Comparison of ENCODE assay signal across 8 mouse cellular contexts in the genomic region with DNA sequence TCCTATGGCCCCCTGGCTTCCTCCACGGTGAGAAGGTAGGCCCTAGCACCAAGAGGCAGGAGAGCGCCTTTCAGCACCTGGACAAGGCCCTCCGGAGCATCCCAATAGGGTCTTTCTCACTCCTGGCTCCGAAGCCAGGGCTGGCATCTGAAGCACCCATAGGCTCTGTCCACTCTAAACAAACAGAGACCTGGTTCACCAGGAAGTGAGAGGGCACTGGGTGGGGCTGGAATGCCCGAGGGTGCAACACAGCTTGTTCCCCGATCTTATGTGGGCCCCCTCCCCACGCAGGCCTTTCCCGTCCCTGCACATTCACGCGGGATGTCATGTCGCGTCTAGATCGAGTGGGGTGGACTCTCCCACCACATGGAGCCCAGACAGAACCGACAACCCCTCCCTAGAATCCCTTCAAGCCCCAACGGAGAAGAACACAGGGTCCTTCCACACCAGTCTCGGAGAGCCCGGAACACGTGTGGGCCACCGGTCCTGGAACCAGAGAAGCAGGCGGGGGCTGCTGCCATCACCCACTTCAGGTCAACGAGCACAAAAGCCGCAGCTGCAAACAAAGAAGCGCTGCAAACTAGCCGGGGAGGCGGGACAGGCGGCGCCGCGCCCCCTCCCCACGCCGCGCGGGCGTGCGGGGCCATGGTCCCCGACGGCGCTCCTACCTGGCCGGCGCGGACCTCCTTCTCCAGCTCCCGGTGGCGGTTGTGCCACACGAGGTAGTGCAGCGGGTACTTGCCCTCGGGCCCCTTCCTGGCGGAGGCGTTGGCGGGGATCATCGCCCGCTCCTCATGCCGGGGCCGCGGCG. TPM values are rescaled to one million over a fixed set of nuclear protein-coding genes. Genes with fewer than 3 reads are reported as not detected.
DNase-seq lines count a peak whose midpoint lies in the region; ATAC-seq and TF ChIP-seq lines count a peak whose summit lies in the region.

No protein-coding gene starts in this region.

- peak overlapping the region; percentile 85 for H3K4me3 ChIP-seq in embryonic facial prominence, embryonic 10.5 days
- peak overlapping the region; percentile 86 for H3K4me3 ChIP-seq in intestine, embryonic 16.5 days (ENCODE audit: low read length)
- peak overlapping the region; percentile 90 for H3K4me3 ChIP-seq in midbrain, postnatal 0 days (ENCODE audit: low read depth, low read length)

- H3K9me3 ChIP-seq in embryonic facial prominence, embryonic 10.5 days: no peaks in the 10 kb centered on the region
- no peaks in the 10 kb centered on the region for H3K9me3 ChIP-seq in intestine, embryonic 16.5 days (ENCODE audit: control insufficient read depth, low read length)
- H3K9me3 ChIP-seq in midbrain, postnatal 0 days (ENCODE audit: low read length): no peaks in the 10 kb centered on the region

- H3K36me3 ChIP-seq in embryonic facial prominence, embryonic 10.5 days (replicated peaks): peaks cover 13% of the 10 kb centered on the region; the same call in 1 of the 2 replicates
- H3K36me3 ChIP-seq in intestine, embryonic 16.5 days (ENCODE audit: control insufficient read depth, insufficient read depth, low read length): no peaks in the 10 kb centered on the region
- no peaks in the 10 kb centered on the region for H3K36me3 ChIP-seq in midbrain, postnatal 0 days (ENCODE audit: insufficient read depth, low read length)

- DNase-seq in gastrocnemius, postnatal 14 days: peak; percentile 23
- no peak for DNase-seq in gastrocnemius, adult 18-20 months (ENCODE audit: low spot score)
- DNase-seq in CD4-positive helper T cell, adult 2 months (ENCODE audit: low read depth, low spot score): peak; percentile 36
- DNase-seq in embryonic facial prominence, embryonic 10.5 days (ENCODE audit: low spot score): peak; percentile 59
- DNase-seq in midbrain, postnatal 0 days (ENCODE audit: low spot score): no peak
- DNase-seq in frontal cortex, postnatal 25 days (ENCODE audit: low spot score in 2 of 2): no peak

- intact Hi-C loops in gastrocnemius, postnatal 14 days (cut with DNase I; ENCODE audit: low total_unique reads): no loop called here

- WGBS in embryonic facial prominence, embryonic 10.5 days: 2% methylated on average over 55 of the region's 55 CpGs
- WGBS in intestine, embryonic 16.5 days: 3% methylated on average over 54 of the region's 55 CpGs
- WGBS in midbrain, postnatal 0 days: 2% methylated on average over 40 of the region's 55 CpGs

- peak overlapping the region; percentile 94 for H3K27ac ChIP-seq in embryonic facial prominence, embryonic 10.5 days (replicated peaks)
- no peak overlapping the region for H3K27ac ChIP-seq in intestine, embryonic 16.5 days (ENCODE audit: low read length)
- peak overlapping the region; percentile 89 for H3K27ac ChIP-seq in midbrain, postnatal 0 days (ENCODE audit: low read depth, low read length)

- TF ChIP-seq CTCF in midbrain, postnatal 0 days (IDR thresholded peaks at IDR 0.05): no peak

- H3K4me1 ChIP-seq in embryonic facial prominence, embryonic 10.5 days: peaks cover 84% of the 10 kb centered on the region
- peaks cover 45% of the 10 kb centered on the region for H3K4me1 ChIP-seq in intestine, embryonic 16.5 days (ENCODE audit: control insufficient read depth, insufficient read depth, low read length)
- H3K4me1 ChIP-seq in midbrain, postnatal 0 days (ENCODE audit: insufficient read depth, low read length): peaks cover 33% of the 10 kb centered on the region; the same call in 1 of the 2 replicates

- no peak for ATAC-seq in intestine, embryonic 16.5 days
- ATAC-seq in midbrain, postnatal 0 days (ENCODE audit: low FRiP score): 0 out of 2 replicates have a peak, but pooled peaks have one; percentile 0
- ATAC-seq in activated CD4-positive, CD25-positive, alpha-beta regulatory T cell, adult 4 months: no peak

- H3K9ac ChIP-seq in intestine, embryonic 16.5 days (ENCODE audit: low read depth, low read length): peak overlapping the region; percentile 85
- H3K9ac ChIP-seq in midbrain, postnatal 0 days (replicated peaks; ENCODE audit: low read length, poor library complexity, severe bottlenecking): peak overlapping the region; percentile 95

- H3K4me2 ChIP-seq in intestine, embryonic 16.5 days (ENCODE audit: low read depth, low read length): peak overlapping the region; percentile 99
- H3K4me2 ChIP-seq in midbrain, postnatal 0 days (ENCODE audit: low read depth, low read length, poor library complexity, severe bottlenecking): peak overlapping the region; percentile 86

- no peaks in the 10 kb centered on the region for H3K27me3 ChIP-seq in embryonic facial prominence, embryonic 10.5 days (replicated peaks; ENCODE audit: low read depth, poor library complexity, severe bottlenecking)
- H3K27me3 ChIP-seq in intestine, embryonic 16.5 days (replicated peaks; ENCODE audit: control insufficient read depth, insufficient read depth, low read length): no peaks in the 10 kb centered on the region
- no peaks in the 10 kb centered on the region for H3K27me3 ChIP-seq in midbrain, postnatal 0 days (ENCODE audit: insufficient read depth, low read length)

RNA-seq across cellular contexts. Expression of a gene that starts 0.5 kb away (rescaled TPM):
- 1 to 10 TPM; 5.7 to 6.3 TPM for total RNA-seq in gastrocnemius, postnatal 14 days (2021)
- total RNA-seq in gastrocnemius, adult 18-20 months (2021): 10 to 100 TPM; 10.6 to 11.6 TPM
- polyA plus RNA-seq in embryonic facial prominence, embryonic 10.5 days (2016; fragmentation: Nextera tagmentation; extraction: Ambion mirVana): 11.8 and 13.1 TPM in 2 replicates
- 1.6 and 1.7 TPM in 2 replicates for polyA plus RNA-seq in intestine, embryonic 16.5 days (2015; fragmentation: Nextera tagmentation; extraction: Ambion mirVana)
- total RNA-seq in midbrain, postnatal 0 days (2014; rRNA removed): 70.3 and 75.5 TPM in 2 replicates
- 41.5 and 43.6 TPM in 2 replicates for polyA plus RNA-seq in midbrain, postnatal 0 days (2015; fragmentation: Nextera tagmentation; extraction: Ambion mirVana)
- polyA plus RNA-seq in activated CD4-positive, CD25-positive, alpha-beta regulatory T cell, adult 4 months (2017; shearing (Covaris generic)): 1 to 10 TPM in 1 of 2 experiments, under 1 TPM in 1; 0.93 to 1.2 TPM

RNA-seq across cellular contexts. Expression of a gene that starts 4.4 kb away (rescaled TPM):
- 10 to 100 TPM; 23.0 to 25.9 TPM for total RNA-seq in gastrocnemius, postnatal 14 days (2021)
- total RNA-seq in gastrocnemius, adult 18-20 months (2021): 10 to 100 TPM; 28.0 to 37.1 TPM
- 13.0 and 13.2 TPM in 2 replicates for polyA plus RNA-seq in embryonic facial prominence, embryonic 10.5 days (2016; fragmentation: Nextera tagmentation; extraction: Ambion mirVana)
- 12.2 and 12.8 TPM in 2 replicates for polyA plus RNA-seq in intestine, embryonic 16.5 days (2015; fragmentation: Nextera tagmentation; extraction: Ambion mirVana)
- total RNA-seq in midbrain, postnatal 0 days (2014; rRNA removed): 111 and 143 TPM in 2 replicates
- 18.5 and 19.6 TPM in 2 replicates for polyA plus RNA-seq in midbrain, postnatal 0 days (2015; fragmentation: Nextera tagmentation; extraction: Ambion mirVana)
- polyA plus RNA-seq in activated CD4-positive, CD25-positive, alpha-beta regulatory T cell, adult 4 months (2017; shearing (Covaris generic)): 1 to 10 TPM; 8.6 to 9.2 TPM

RNA-seq across cellular contexts. Expression of a gene that starts 25.9 kb away (rescaled TPM):
- total RNA-seq in gastrocnemius, postnatal 14 days (2021): under 1 TPM; 0.45 to 0.53 TPM
- total RNA-seq in gastrocnemius, adult 18-20 months (2021): under 1 TPM; 0.43 to 0.87 TPM
- polyA plus RNA-seq in embryonic facial prominence, embryonic 10.5 days (2016; fragmentation: Nextera tagmentation; extraction: Ambion mirVana): 5.8 and 6.8 TPM in 2 replicates
- polyA plus RNA-seq in intestine, embryonic 16.5 days (2015; fragmentation: Nextera tagmentation; extraction: Ambion mirVana): 4.0 and 4.7 TPM in 2 replicates
- 3.6 and 4.2 TPM in 2 replicates for total RNA-seq in midbrain, postnatal 0 days (2014; rRNA removed)
- 1.6 and 1.8 TPM in 2 replicates for polyA plus RNA-seq in midbrain, postnatal 0 days (2015; fragmentation: Nextera tagmentation; extraction: Ambion mirVana)
- 1 to 10 TPM; 2.3 to 2.6 TPM for polyA plus RNA-seq in activated CD4-positive, CD25-positive, alpha-beta regulatory T cell, adult 4 months (2017; shearing (Covaris generic))

RNA-seq across cellular contexts. Expression of a gene that starts 26.8 kb away (rescaled TPM):
- total RNA-seq in gastrocnemius, postnatal 14 days (2021): 10 to 100 TPM; 79.2 to 80.8 TPM
- 100 to 1,000 TPM; 191 to 201 TPM for total RNA-seq in gastrocnemius, adult 18-20 months (2021)
- polyA plus RNA-seq in embryonic facial prominence, embryonic 10.5 days (2016; fragmentation: Nextera tagmentation; extraction: Ambion mirVana): not detected in 2 replicates
- polyA plus RNA-seq in intestine, embryonic 16.5 days (2015; fragmentation: Nextera tagmentation; extraction: Ambion mirVana): not detected in 2 replicates
- total RNA-seq in midbrain, postnatal 0 days (2014; rRNA removed): 1.1 and 2.2 TPM in 2 replicates
- polyA plus RNA-seq in midbrain, postnatal 0 days (2015; fragmentation: Nextera tagmentation; extraction: Ambion mirVana): 0.65 and 0.70 TPM in 2 replicates
- not detected for polyA plus RNA-seq in activated CD4-positive, CD25-positive, alpha-beta regulatory T cell, adult 4 months (2017; shearing (Covaris generic))

RNA-seq across cellular contexts. Expression of a gene that starts 26.8 kb away (rescaled TPM):
- total RNA-seq in gastrocnemius, postnatal 14 days (2021): 1 to 10 TPM; 6.0 to 6.3 TPM
- total RNA-seq in gastrocnemius, adult 18-20 months (2021): 1 to 10 TPM; 2.5 to 3.5 TPM
- 33.1 and 35.0 TPM in 2 replicates for polyA plus RNA-seq in embryonic facial prominence, embryonic 10.5 days (2016; fragmentation: Nextera tagmentation; extraction: Ambion mirVana)
- 24.1 and 24.3 TPM in 2 replicates for polyA plus RNA-seq in intestine, embryonic 16.5 days (2015; fragmentation: Nextera tagmentation; extraction: Ambion mirVana)
- 7.5 and 7.8 TPM in 2 replicates for total RNA-seq in midbrain, postnatal 0 days (2014; rRNA removed)
- 11.4 and 11.5 TPM in 2 replicates for polyA plus RNA-seq in midbrain, postnatal 0 days (2015; fragmentation: Nextera tagmentation; extraction: Ambion mirVana)
- polyA plus RNA-seq in activated CD4-positive, CD25-positive, alpha-beta regulatory T cell, adult 4 months (2017; shearing (Covaris generic)): 10 to 100 TPM in 1 of 2 experiments, 1 to 10 TPM in 1; 9.8 to 11.2 TPM

Comparison
In these comparisons a context has a peak if more than half of its experiments do, and no peak if none do; other contexts are left out.
1. DNase-seq: peak in gastrocnemius, postnatal 14 days (single experiment), CD4-positive helper T cell, adult 2 months (single experiment) and embryonic facial prominence, embryonic 10.5 days (single experiment); none in gastrocnemius, adult 18-20 months (single experiment), midbrain, postnatal 0 days (single experiment) and frontal cortex, postnatal 25 days (0 of 2).
2. Peak in every context shown above with its lines, with median percentiles within 50 percentile points of each other: H3K4me3 ChIP-seq.